Mouse (Mus musculus): ENCODE data around the gene Gm379.

- TF ChIP-seq POLR2A (IDR thresholded peaks at IDR 0.05; ENCODE audit: borderline replicate concordance, extremely low read depth, low read depth, low read length) (no peak), CTCF (IDR thresholded peaks at IDR 0.05; ENCODE audit: insufficient read depth, low read length) (no peak)
Measured at GRCm38 (mm10) chrX:108620886-108621285, 43.8 kb downstream of the Gm379 start.

All from lung, adult 2 months (tissue).